Mouse (Mus musculus) bone marrow macrophage, adult 2 months (primary cell): ENCODE results near the gene Mvp.

ENCODE experiments used
- CTCF ChIP-seq: IDR thresholded peaks from 2 replicates; pipeline ENCODE4 v1.5.1; 2012; ENCODE audit warnings: low read depth, mild to moderate bottlenecking, low read length, moderate library complexity
- POLR2A ChIP-seq: IDR thresholded peaks from 2 replicates; pipeline ENCODE4 v1.6.1; 2012; ENCODE audit warnings: mild to moderate bottlenecking, low read depth, low read length, borderline replicate concordance

GRCm38 (mm10) chr7:127012845-127013244 is 1.6 kb downstream of the Mvp start:
- no peak for TF ChIP-seq CTCF
- no peak for TF ChIP-seq POLR2A
